Mouse (Mus musculus) thymus, postnatal 10 days (tissue): ENCODE data around the gene Grid2.

Experiments used
- DNase-seq, 2 experiments: peaks; one replicate each; pipeline ENCODE4 v3.0.0; 2021; ENCODE audit warnings: low spot score in 2 of 2

The Grid2 gene

DNA sequence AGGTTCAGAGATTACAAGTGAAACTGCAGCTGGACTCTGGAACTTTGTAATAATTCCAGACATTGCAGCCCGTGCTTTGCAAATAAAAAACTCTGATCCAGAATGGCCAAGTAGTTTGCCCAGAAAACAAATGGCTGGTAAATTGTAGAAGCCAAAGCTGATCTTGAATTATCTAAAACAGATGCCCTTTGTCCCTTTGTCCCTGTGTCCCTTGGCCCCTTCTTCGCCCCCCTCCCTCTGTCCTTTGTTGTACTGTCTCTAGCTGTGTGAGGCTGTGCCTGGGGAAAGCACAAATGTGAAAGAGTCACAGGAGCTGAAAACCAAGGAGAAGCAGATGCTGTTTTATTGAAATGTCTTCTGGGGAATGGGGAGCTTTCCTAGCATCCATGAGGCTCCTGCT is 1341.2 kb downstream of the Grid2 start:
- no peak for DNase-seq

- DNase-seq, result no peak
These were observed 1342.5 kb downstream of the Grid2 start for GRCm38 (mm10) chr6:64598144-64598561.

DNA sequence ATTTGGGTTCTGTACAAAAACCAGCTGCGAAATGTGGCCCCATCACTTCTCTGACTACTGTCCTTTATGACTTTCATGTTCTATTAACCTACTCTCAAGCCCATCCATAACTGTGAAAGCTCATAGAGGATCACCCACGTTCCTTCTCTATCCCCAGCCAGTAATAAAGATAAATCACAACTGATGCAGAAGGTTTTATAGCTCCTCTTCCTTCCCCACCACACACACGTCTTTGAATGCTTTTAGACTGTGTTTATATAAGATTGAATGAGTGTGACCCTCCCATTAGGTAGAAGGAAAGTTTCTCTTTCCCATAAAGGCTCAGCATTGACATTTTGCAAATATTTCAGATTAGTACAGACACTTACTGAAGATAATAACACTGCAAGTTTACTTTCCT is 1350.1 kb downstream of the Grid2 start:
- no peak for DNase-seq

- no peak for DNase-seq
These were observed 1351.4 kb downstream of the Grid2 start for GRCm38 (mm10) chr6:64607041-64607440.

- DNase-seq, result no peak
These were observed 1352.3 kb downstream of the Grid2 start for GRCm38 (mm10) chr6:64607942-64608341.

DNA sequence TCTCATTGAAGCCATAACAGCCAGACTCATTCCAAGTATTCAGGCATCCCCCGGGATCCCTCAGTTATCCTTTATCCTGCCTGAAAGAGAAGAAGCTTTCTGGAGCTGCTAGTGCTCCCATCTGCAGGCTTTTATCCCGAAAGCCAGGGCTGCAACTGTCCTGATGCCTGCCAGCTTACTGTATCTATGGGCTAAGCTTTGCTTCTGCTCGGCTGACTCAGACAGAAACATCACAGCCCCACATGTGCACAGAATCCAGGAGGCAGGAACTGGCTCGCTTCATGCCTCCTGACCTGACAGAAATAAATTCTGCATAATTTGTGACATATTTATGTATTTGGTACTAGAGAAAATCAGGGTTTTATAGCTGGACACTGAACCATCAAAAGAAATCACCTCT is 1361.2 kb downstream of the Grid2 start:
- no peak for DNase-seq

GRCm38 (mm10) chr6:64617417-64618135 is 1361.9 kb downstream of the Grid2 start:
- no peak for DNase-seq

DNA sequence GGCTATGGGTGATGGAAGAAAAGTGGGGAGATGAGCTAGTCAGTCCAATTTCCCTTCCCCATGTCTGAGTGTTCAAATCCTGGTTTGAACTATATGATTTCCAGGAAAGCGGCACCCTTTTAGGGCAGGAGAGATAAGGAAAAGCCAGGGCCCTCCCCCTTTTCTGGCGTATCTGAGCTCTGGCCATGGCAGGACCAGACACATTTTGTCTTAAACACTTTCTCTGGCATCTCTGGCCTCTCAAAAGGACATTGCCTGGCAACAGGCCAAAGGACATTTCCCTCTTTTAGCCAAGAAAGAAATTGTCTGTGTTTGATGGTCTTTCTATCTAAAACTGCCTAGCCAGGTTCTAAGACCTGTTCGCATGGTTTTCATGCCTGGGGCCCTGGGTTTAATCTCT is 1367.7 kb downstream of the Grid2 start:
- no peak for DNase-seq

GRCm38 (mm10) chr6:64647661-64648060 is 1392.0 kb downstream of the Grid2 start:
- no peak for DNase-seq

DNA sequence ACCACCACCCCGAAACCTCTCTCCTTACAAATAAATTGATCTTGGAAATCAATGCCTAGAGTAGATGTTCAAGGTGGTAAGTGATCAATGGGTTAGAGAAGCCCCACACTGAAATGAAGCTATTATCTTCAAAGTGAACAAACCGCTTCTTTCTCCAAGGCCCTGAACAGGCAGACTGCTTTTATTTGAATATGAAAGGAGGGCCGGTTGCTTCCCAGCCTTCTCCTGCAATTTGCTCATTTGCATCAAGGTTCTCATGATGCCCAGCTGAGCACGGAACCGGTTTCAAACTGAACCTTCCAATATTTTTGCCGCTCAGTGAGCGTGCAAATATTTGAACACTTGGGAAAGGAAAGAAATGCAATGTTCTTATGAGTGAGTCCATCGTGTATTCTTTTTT is 1392.5 kb downstream of the Grid2 start:
- DNase-seq, result no peak

DNA sequence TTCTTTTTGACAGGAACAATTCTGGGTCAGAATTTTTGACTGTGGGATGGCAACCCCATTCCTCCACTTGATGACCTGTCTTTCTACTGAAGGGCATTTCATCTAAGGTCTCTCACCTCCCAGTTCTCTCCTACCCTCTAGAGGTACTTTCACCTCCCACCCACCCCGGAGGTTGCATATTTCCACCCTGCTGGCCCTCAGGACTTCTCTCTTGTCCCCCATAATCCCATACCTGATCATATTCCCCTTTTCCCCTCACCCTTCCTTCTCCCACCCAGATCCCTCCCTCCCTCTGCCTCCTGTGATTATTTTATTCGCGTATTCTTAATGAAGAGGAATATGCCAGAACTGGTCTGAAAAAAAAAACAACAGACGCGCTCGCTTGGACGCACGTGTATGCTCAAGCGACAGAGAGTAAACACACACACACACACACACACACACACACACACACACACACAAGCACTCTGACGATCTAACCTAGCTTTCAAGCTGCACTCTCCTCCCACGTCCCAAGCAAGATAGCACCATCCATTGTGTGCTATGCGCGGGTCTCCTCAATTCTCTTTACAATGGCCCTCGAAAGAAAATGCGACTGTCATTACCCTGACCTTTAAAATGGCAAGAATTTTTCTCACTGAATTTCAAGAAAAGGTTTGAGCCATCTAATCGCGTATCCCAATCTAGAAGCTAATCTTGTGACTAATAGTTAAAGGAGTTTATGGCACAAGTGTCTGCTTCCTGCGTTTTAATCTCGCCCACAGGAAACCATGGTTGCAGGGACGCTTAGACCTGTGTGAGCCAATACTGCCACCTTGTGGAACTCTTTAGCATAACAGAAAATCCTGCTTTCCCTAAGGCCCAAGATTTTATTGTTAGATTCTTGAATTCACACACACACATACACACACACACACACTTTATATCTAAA is 1393.9 kb downstream of the Grid2 start:
- peak in 1 of 2 experiments; percentile 31 for DNase-seq

- no peak for DNase-seq
These were observed 1395.1 kb downstream of the Grid2 start for GRCm38 (mm10) chr6:64650765-64651164.

- no peak for DNase-seq
These were observed 1415.3 kb downstream of the Grid2 start for GRCm38 (mm10) chr6:64671010-64671409.

- no peak for DNase-seq
These were observed 1423.1 kb downstream of the Grid2 start for GRCm38 (mm10) chr6:64678815-64679214.

GRCm38 (mm10) chr6:64683974-64684373 is 1428.3 kb downstream of the Grid2 start:
- no peak for DNase-seq

GRCm38 (mm10) chr6:64684973-64685372 is 1429.3 kb downstream of the Grid2 start:
- no peak for DNase-seq

- DNase-seq, result no peak
These were observed 1432.7 kb downstream of the Grid2 start for GRCm38 (mm10) chr6:64688181-64688944.

- no peak for DNase-seq
These were observed 1439.0 kb downstream of the Grid2 start for GRCm38 (mm10) chr6:64694688-64695087.

DNA sequence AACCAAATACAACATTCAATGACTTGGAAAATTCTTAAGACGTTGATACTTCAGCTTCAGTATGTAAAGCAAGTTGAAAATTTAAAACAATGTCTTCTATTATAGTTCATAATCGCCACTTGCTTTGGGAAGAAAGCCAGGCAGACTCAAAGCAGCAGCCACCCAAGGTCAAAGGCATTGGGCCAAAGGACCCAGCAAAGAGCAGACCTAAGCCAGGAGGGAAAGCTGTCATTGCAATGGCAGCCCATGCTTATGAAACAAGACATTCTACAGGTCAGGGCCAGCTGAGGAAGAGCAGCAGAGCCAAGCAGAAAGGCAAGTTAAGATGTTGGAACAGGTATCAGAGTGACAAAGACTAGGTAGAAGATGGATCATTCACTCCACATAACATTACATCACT is 1448.0 kb downstream of the Grid2 start:
- DNase-seq, result no peak

DNA sequence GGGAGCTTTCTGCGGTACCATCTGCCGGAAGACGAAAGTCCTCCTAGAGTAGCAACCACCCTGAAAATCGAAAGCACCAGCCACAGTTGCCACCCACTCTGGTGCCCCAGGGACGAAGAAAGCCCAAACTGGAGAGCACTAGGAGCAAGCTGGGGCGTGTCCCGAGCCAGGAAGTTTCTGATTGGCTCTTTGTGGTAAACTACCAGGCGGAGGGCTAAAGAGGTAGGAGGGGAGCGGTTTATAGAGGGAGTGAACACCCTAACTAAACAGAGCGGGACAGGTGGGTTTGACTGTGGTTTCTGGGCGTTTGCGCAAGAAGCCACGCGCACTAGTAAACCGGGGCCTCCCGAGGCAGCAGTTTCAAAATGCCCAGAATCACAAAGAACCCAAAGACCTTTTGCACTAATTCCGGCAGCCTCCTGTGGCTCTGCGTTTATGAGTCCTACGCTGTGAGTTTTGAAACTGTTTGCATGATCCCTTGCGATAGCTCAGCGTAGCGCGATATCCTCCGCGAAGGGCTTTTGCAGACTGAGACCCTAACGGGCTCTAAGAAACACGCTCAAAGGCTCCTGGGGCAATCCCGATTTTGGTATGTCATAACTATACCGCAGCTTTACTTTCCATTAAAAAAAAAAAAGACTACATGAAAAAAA is 1472.2 kb downstream of the Grid2 start:
- DNase-seq, result no peak

GRCm38 (mm10) chr6:64728499-64729198 is 1473.0 kb downstream of the Grid2 start, which contains the start of gene Atoh1:
TSS of gene Atoh1 (plus strand) at chr6:64729125.
- no peak for DNase-seq
